Mouse (Mus musculus) frontal cortex, adult 2 months (tissue): ENCODE data around the gene Tctex1d4. TPM values are rescaled to one million over a fixed set of nuclear protein-coding genes. Genes with fewer than 3 reads are reported as not detected.

ENCODE experiments used
- DNase-seq, 2 experiments: peaks; one replicate each; pipeline ENCODE4 v3.0.0; 2022; ENCODE audit warnings: low spot score in 1 of 2; ENCODE audit errors: extremely low spot score in 1 of 2
- polyA plus RNA-seq: library from polyadenylated mRNA; depleted of rRNA; stranded (reverse); fragments of >200 nt; gene quantifications from 2 replicates; pipeline ENCODE4 v1.2.3, GENCODE M21; 2012

Gene Tctex1d4
- polyA plus RNA-seq, 1 experiment: 0.32 TPM

- no peak for DNase-seq
Measured at GRCm38 (mm10) chr4:117117931-117118330, 8.7 kb upstream of the Tctex1d4 start.

GRCm38 (mm10) chr4:117119636-117120035, 7.0 kb upstream of the Tctex1d4 start:
- DNase-seq: no peak

- DNase-seq: no peak
Measured at GRCm38 (mm10) chr4:117120052-117120444, 6.5 kb upstream of the Tctex1d4 start.

GRCm38 (mm10) chr4:117120445-117121414, 5.9 kb upstream of the Tctex1d4 start:
- peak; percentile 97 for DNase-seq

GRCm38 (mm10) chr4:117122209-117122608, 4.4 kb upstream of the Tctex1d4 start:
- no peak for DNase-seq

GRCm38 (mm10) chr4:117123546-117124217, 2.9 kb upstream of the Tctex1d4 start:
- no peak for DNase-seq

- no peak for DNase-seq
Measured at GRCm38 (mm10) chr4:117124218-117124517, 2.4 kb upstream of the Tctex1d4 start.

GRCm38 (mm10) chr4:117124518-117125347, 1.9 kb upstream of the Tctex1d4 start:
- peak in 1 of 2 experiments; percentile 41 for DNase-seq

GRCm38 (mm10) chr4:117125348-117125909, 1.2 kb upstream of the Tctex1d4 start, which contains the start of gene Btbd19:
Btbd19 (minus strand) TSS chr4:117125725.
- peak; percentile 52 to 83 for DNase-seq

GRCm38 (mm10) chr4:117125910-117126674, 502 bp upstream of the Tctex1d4 start:
- peak in 1 of 2 experiments; percentile 40 for DNase-seq

- no peak for DNase-seq
Measured at GRCm38 (mm10) chr4:117127991-117128686, 1.5 kb downstream of the Tctex1d4 start.

- no peak for DNase-seq
Measured at GRCm38 (mm10) chr4:117130790-117131189, 4.2 kb downstream of the Tctex1d4 start.

GRCm38 (mm10) chr4:117131198-117131597, 4.6 kb downstream of the Tctex1d4 start:
- DNase-seq: no peak

GRCm38 (mm10) chr4:117131890-117132793, 5.5 kb downstream of the Tctex1d4 start:
- no peak for DNase-seq

GRCm38 (mm10) chr4:117132794-117133143, 6.2 kb downstream of the Tctex1d4 start:
- no peak for DNase-seq

- DNase-seq: no peak
Measured at GRCm38 (mm10) chr4:117133366-117133796, 6.8 kb downstream of the Tctex1d4 start.

GRCm38 (mm10) chr4:117133817-117134600, 7.4 kb downstream of the Tctex1d4 start, which contains the start of gene Plk3:
Plk3 (minus strand) TSS chr4:117133963.
- DNase-seq: peak; percentile 95 to 99
